Mouse (Mus musculus) neural tube, embryonic 13.5 days (tissue): ENCODE data around the gene Xbp1. TPM values are rescaled to one million over a fixed set of nuclear protein-coding genes. Genes with fewer than 3 reads are reported as not detected.

ENCODE experiments used
- ATAC-seq: fragments of 200-750 bp; cut with Nextera tagmentation; 2 replicates; pipeline ENCODE4 v1.8.0; 2017; ENCODE audit warnings: low read depth, mild to moderate bottlenecking, moderate TSS enrichment, moderate library complexity
- H3K27ac ChIP-seq: fragments of 300-500 bp; sonication (generic); replicated peaks from 2 replicates; pipeline ENCODE4 v1.5.1; 2015; ENCODE audit warnings: moderate library complexity, mild to moderate bottlenecking, inconsistent platforms
- H3K27me3 ChIP-seq: fragments of 300-500 bp; sonication (generic); 2 replicates; pipeline ENCODE4 v1.6.1; 2015; ENCODE audit warnings: mild to moderate bottlenecking, inconsistent platforms
- H3K36me3 ChIP-seq: fragments of 300-500 bp; sonication (generic); 2 replicates; pipeline ENCODE4 v1.6.1; 2015; ENCODE audit warnings: mild to moderate bottlenecking, inconsistent platforms
- H3K4me1 ChIP-seq: fragments of 300-500 bp; sonication (generic); replicated peaks from 2 replicates; pipeline ENCODE4 v1.6.1; 2015; ENCODE audit warnings: inconsistent platforms
- H3K4me2 ChIP-seq: fragments of 300-500 bp; sonication (generic); 2 replicates; pipeline ENCODE4 v1.6.1; 2015; ENCODE audit warnings: inconsistent platforms, mild to moderate bottlenecking, moderate library complexity
- H3K4me3 ChIP-seq: fragments of 300-500 bp; sonication (generic); 2 replicates; pipeline ENCODE4 v1.5.1; 2015; ENCODE audit warnings: mild to moderate bottlenecking, inconsistent platforms
- H3K9ac ChIP-seq: fragments of 300-500 bp; sonication (generic); 2 replicates; pipeline ENCODE4 v1.6.1; 2015; ENCODE audit warnings: moderate library complexity, mild to moderate bottlenecking, inconsistent platforms
- H3K9me3 ChIP-seq: fragments of 300-500 bp; sonication (generic); 2 replicates; pipeline ENCODE4 v1.6.1; 2016; ENCODE audit warnings: inconsistent platforms
- WGBS: fragments of 180-500 bp; shearing (Covaris S2); methylation state at CpG from one replicate; pipeline ENCODE4 v1.1.7; 2015; 5-methylcytosine and 5-hydroxymethylcytosine counted together
- polyA plus RNA-seq: library from polyadenylated mRNA; unstranded; fragments of >200 nt; fragmentation: Nextera tagmentation; extraction: Ambion mirVana; gene quantifications from 2 replicates; pipeline ENCODE4 v1.2.1, GENCODE M21; 2015

Gene Xbp1
- polyA plus RNA-seq, 1 experiment from 2014 or later = 136 TPM

- no peaks in the 10 kb centered on the region for H3K27me3 ChIP-seq
- 49% methylated on average over 2 of the region's 2 CpGs for WGBS
- H3K36me3 ChIP-seq = no peaks in the 10 kb centered on the region
- H3K4me3 ChIP-seq = no peak overlapping the region
- no peak overlapping the region for H3K9ac ChIP-seq
- no peak for ATAC-seq
- no peak overlapping the region for H3K4me2 ChIP-seq
- no peak overlapping the region for H3K27ac ChIP-seq
- no peaks in the 10 kb centered on the region for H3K4me1 ChIP-seq
- no peaks in the 10 kb centered on the region for H3K9me3 ChIP-seq
These were observed 26.6 kb upstream of the Xbp1 start for GRCm38 (mm10) chr11:5493869-5494268.

GRCm38 (mm10) chr11:5495286-5495832 lies 25.1 kb upstream of the Xbp1 start:
- H3K36me3 ChIP-seq = no peaks in the 10 kb centered on the region
- no peak for ATAC-seq
- no peak overlapping the region for H3K27ac ChIP-seq
- H3K9me3 ChIP-seq = no peaks in the 10 kb centered on the region
- no peak overlapping the region for H3K4me3 ChIP-seq
- H3K4me2 ChIP-seq = no peak overlapping the region
- no peaks in the 10 kb centered on the region for H3K27me3 ChIP-seq
- WGBS = 66% methylated on average over 12 of the region's 12 CpGs
- H3K9ac ChIP-seq = no peak overlapping the region
- H3K4me1 ChIP-seq = no peaks in the 10 kb centered on the region

- no peak for ATAC-seq
- Histone ChIP-seq H3K9ac (no peak overlapping the region), H3K27me3 (no peaks in the 10 kb centered on the region), H3K4me1 (no peaks in the 10 kb centered on the region), H3K36me3 (no peaks in the 10 kb centered on the region), H3K27ac (no peak overlapping the region), H3K9me3 (no peaks in the 10 kb centered on the region), H3K4me2 (no peak overlapping the region), H3K4me3 (no peak overlapping the region)
- 88% methylated on average over 5 of the region's 5 CpGs for WGBS
These were observed 24.6 kb upstream of the Xbp1 start for GRCm38 (mm10) chr11:5495906-5496305.

- H3K4me2 ChIP-seq = no peak overlapping the region
- no peaks in the 10 kb centered on the region for H3K36me3 ChIP-seq
- no peaks in the 10 kb centered on the region for H3K9me3 ChIP-seq
- 96% methylated on average over 13 of the region's 13 CpGs for WGBS
- no peak overlapping the region for H3K4me3 ChIP-seq
- no peak for ATAC-seq
- H3K4me1 ChIP-seq = no peaks in the 10 kb centered on the region
- no peak overlapping the region for H3K9ac ChIP-seq
- H3K27me3 ChIP-seq = no peaks in the 10 kb centered on the region
- no peak overlapping the region for H3K27ac ChIP-seq
These were observed 23.8 kb upstream of the Xbp1 start for GRCm38 (mm10) chr11:5496559-5497248.

- Histone ChIP-seq H3K27ac (no peak overlapping the region), H3K36me3 (no peaks in the 10 kb centered on the region), H3K4me3 (no peak overlapping the region), H3K4me1 (no peaks in the 10 kb centered on the region), H3K9me3 (no peaks in the 10 kb centered on the region), H3K4me2 (no peak overlapping the region), H3K9ac (no peak overlapping the region), H3K27me3 (no peaks in the 10 kb centered on the region)
- WGBS = 80% methylated on average over 9 of the region's 9 CpGs
- no peak for ATAC-seq
These were observed 22.0 kb upstream of the Xbp1 start for GRCm38 (mm10) chr11:5498422-5498821.

GRCm38 (mm10) chr11:5498931-5499661 lies 21.4 kb upstream of the Xbp1 start:
- WGBS = 79% methylated on average over 13 of the region's 13 CpGs
- H3K4me1 ChIP-seq = no peaks in the 10 kb centered on the region

GRCm38 (mm10) chr11:5499961-5500644 lies 20.4 kb upstream of the Xbp1 start:
- Histone ChIP-seq H3K27ac (no peak overlapping the region), H3K27me3 (no peaks in the 10 kb centered on the region), H3K36me3 (no peaks in the 10 kb centered on the region), H3K4me2 (no peak overlapping the region), H3K9ac (no peak overlapping the region), H3K4me1 (no peaks in the 10 kb centered on the region), H3K4me3 (no peak overlapping the region), H3K9me3 (no peaks in the 10 kb centered on the region)
- 91% methylated on average over 11 of the region's 11 CpGs for WGBS
- ATAC-seq = no peak

More at GRCm38 (mm10) chr11:5498931-5499661, 21.4 kb upstream of the Xbp1 start:
- H3K4me2 ChIP-seq = no peak overlapping the region
- no peaks in the 10 kb centered on the region for H3K27me3 ChIP-seq
- H3K9ac ChIP-seq = no peak overlapping the region
- H3K27ac ChIP-seq = 0 out of 2 replicates have a peak overlapping the region, but pooled peaks have one; percentile 13
- ATAC-seq = no peak
- no peaks in the 10 kb centered on the region for H3K9me3 ChIP-seq
- no peak overlapping the region for H3K4me3 ChIP-seq
- no peaks in the 10 kb centered on the region for H3K36me3 ChIP-seq

GRCm38 (mm10) chr11:5500903-5501741 lies 19.3 kb upstream of the Xbp1 start:
- H3K27me3 ChIP-seq = no peaks in the 10 kb centered on the region
- no peaks in the 10 kb centered on the region for H3K4me1 ChIP-seq
- H3K4me3 ChIP-seq = no peak overlapping the region
- H3K9me3 ChIP-seq = no peaks in the 10 kb centered on the region
- H3K27ac ChIP-seq = no peak overlapping the region
- H3K4me2 ChIP-seq = no peak overlapping the region
- 82% methylated on average over 13 of the region's 13 CpGs for WGBS
- H3K36me3 ChIP-seq = no peaks in the 10 kb centered on the region
- no peak for ATAC-seq
- no peak overlapping the region for H3K9ac ChIP-seq

- 90% methylated on average over 10 of the region's 10 CpGs for WGBS
These were observed 18.0 kb upstream of the Xbp1 start for GRCm38 (mm10) chr11:5502351-5503051.

GRCm38 (mm10) chr11:5505856-5506575 lies 14.4 kb upstream of the Xbp1 start:
- H3K27ac ChIP-seq = no peak overlapping the region
- H3K4me2 ChIP-seq = 0 out of 2 replicates have a peak overlapping the region, but pooled peaks have one; percentile 14
- no peaks in the 10 kb centered on the region for H3K36me3 ChIP-seq
- no peaks in the 10 kb centered on the region for H3K4me1 ChIP-seq
- H3K4me3 ChIP-seq = no peak overlapping the region
- H3K9me3 ChIP-seq = no peaks in the 10 kb centered on the region
- no peaks in the 10 kb centered on the region for H3K27me3 ChIP-seq
- no peak overlapping the region for H3K9ac ChIP-seq
- 46% methylated on average over 18 of the region's 18 CpGs for WGBS
- ATAC-seq = no peak

More at GRCm38 (mm10) chr11:5502351-5503051, 18.0 kb upstream of the Xbp1 start:
- Histone ChIP-seq H3K9ac (no peak overlapping the region), H3K27me3 (no peaks in the 10 kb centered on the region), H3K36me3 (no peaks in the 10 kb centered on the region), H3K9me3 (no peaks in the 10 kb centered on the region), H3K27ac (no peak overlapping the region), H3K4me2 (no peak overlapping the region), H3K4me1 (no peaks in the 10 kb centered on the region), H3K4me3 (no peak overlapping the region)
- ATAC-seq = no peak
